Mouse (Mus musculus): ENCODE data around the gene Vwf.

Gene Vwf

DNA sequence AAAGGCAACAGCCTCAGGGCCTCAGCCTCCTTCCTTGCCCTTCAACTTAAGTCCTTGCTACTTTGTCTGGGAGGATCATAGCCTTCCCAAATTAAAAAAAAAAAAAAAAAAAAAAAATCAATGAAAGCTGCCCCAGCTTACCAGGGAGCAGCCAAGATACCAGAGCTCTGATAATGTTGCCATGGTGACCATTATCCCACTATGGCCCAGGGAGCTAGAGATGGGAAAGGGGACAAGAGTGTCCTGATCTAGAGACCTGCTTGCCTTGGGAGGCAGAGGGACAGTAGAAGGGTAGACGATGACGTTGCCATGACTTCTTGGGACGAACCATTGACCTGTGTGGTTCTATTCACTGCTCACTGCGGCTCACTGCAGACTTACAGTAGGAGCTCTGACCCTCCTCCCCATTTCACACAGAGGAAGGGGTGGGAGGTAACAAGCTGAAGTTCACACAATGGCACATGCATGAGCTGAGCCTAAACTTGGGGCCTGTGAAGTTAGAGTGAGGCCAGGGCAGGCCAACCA, 39.5 kb downstream of the Vwf start:
- DNase-seq (ENCODE audit: extremely low spot score) = no peak

GRCm38 (mm10) chr6:125588241-125588640, 41.7 kb downstream of the Vwf start:
- DNase-seq (ENCODE audit: extremely low spot score) = no peak

DNA sequence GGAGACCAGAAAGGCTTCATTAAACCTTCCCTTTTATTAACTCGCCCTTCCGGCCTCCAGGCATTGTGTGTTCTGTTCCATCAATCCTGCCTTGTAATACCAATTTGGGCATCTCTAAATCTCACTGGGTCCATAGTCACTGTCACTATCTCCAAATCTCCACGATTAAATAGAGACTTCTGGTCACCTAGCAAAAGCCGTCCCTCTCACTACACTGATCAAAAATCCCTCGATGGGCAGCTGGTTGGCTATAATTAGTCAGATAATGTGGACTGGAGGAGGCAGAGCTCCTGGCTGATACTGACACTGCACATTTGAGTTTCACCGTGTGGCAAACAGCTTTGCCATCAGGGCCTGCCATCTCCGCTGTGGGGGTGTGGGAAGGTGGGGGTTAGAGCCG, 42.5 kb downstream of the Vwf start:
- no peak for DNase-seq (ENCODE audit: extremely low spot score)

GRCm38 (mm10) chr6:125590056-125590455, 43.5 kb downstream of the Vwf start:
- DNase-seq (ENCODE audit: extremely low spot score) = no peak

DNA sequence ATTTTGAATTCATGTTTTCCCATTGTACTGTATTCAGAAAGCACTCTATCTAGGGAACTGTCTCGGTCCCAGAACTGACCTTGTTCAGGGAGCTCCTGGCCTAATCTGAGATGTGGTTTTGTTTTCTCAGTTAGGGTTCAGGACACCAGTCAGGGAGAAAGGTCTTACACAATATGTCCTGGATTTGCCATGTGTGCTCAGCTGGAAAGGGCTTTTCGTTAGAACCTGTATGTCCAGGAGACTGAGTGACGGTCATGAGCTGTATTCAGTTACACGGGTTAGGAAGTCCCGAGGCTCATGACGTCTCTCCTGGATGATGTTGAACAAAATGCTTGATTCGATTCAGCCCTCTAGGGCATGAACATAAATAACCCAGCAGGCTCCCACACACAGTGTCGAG, 43.9 kb downstream of the Vwf start:
- DNase-seq (ENCODE audit: extremely low spot score) = no peak

DNA sequence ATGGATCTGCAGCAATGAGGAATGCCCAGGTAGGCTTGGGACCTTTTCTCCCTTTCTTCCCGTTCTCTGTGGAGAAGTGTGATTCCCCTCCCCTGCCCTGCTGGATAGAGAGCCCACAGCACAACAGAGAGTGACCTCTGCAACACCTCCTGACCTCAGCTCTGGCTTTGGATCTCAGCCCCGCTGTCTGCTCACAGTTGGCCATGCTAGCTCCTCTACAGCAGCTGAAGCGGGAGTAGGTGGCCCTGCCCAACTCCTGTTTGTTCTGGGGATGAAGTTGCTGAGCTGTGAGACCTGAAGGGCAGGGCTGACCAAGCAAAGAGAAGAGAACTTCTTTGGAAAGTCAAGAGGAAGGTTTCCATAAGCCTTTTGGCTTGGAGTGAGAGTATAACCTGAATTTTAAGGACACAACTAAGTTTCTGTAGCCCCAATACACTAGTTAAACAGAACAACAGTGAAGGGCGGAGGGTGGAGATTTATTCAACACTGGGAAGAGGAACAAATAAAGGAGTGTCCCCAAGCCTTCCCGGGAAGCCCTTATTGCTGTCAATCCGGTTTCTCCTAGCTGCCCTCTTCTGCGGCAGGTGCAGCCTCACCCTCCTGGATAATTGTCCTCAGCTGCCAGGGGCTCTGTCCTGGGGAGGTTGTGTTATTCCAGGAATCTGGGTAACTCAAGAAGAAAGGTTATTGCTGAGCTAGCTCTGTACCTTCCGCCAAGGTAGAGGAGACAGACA, 45.2 kb downstream of the Vwf start:
- no peak for DNase-seq (ENCODE audit: extremely low spot score)

- no peak for DNase-seq (ENCODE audit: extremely low spot score)
These were observed 46.0 kb downstream of the Vwf start for GRCm38 (mm10) chr6:125592536-125592935.

GRCm38 (mm10) chr6:125594311-125594710, 47.7 kb downstream of the Vwf start:
- DNase-seq (ENCODE audit: extremely low spot score) = no peak

DNA sequence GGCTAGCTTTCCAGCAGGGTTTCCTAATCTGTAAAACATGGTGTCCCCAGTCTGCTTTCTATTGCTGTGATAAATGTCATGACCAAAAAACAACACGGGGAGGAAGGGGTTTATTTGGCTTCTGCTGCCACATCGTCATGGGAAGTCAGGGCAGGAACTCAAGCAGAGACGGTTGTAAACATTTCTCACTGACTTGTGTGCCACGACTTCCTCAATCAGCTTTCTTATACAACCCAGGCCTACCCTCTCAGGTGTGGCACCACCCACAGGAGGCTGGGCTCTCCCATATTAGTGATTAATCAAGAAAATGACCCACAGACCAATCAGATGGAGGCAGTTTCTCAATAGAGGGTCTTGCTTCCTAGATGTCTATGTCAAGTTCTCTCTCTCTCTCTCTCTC, 48.3 kb downstream of the Vwf start:
- DNase-seq (ENCODE audit: extremely low spot score) = no peak

- DNase-seq (ENCODE audit: extremely low spot score) = peak; percentile 46
These were observed 50.2 kb downstream of the Vwf start for GRCm38 (mm10) chr6:125596701-125597318.

DNA sequence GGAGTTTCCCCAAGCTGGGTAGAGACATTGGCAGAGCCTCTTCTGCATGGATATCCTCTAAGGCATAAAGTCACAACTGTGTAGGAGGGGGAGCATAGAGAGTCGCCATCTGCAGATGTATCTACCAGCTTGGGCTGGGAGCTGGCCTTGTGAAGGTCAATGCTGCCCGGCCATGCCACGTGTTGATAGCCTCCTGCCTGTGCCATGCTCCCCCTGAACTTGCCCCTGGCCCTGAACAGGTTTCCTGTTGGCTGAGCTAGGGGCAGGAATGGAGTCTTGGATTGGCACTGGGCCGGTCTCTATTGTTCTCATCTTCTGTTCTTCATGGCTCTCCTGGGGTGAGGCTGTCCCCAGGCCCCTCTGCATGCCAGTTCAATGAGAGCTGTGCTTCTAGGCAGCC, 51.1 kb downstream of the Vwf start:
- no peak for DNase-seq (ENCODE audit: extremely low spot score)

DNA sequence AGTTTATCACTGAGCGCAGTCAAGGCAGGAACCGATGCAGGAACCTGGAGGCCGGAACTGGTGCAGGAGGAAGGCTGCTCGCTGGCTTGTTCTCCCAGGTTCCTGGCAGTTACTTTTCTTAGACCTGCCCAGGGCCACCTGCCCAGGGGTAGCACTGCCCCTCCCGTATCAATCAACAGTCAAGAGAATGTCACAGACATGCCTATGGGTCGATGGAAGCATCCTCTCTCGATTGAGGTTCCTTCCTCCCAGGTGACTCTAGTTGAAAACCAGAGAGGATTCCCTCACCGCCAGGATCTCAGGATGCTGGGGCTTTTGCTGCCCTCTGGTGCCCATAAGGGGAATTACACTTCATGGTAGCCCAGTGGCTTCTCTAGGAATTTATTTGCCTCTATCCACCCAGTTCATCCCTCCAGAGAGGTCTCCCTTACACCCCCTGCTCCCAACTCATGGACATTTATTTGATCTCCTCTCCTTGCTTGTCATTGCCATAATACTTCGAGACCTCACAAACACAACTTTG, 53.5 kb downstream of the Vwf start:
- DNase-seq (ENCODE audit: extremely low spot score) = peak; percentile 62

- no peak for DNase-seq (ENCODE audit: extremely low spot score)
These were observed 54.1 kb downstream of the Vwf start for GRCm38 (mm10) chr6:125600669-125601068.

GRCm38 (mm10) chr6:125601190-125601589, 54.6 kb downstream of the Vwf start:
- DNase-seq (ENCODE audit: extremely low spot score) = no peak

GRCm38 (mm10) chr6:125601748-125602147, 55.2 kb downstream of the Vwf start:
- no peak for DNase-seq (ENCODE audit: extremely low spot score)

DNA sequence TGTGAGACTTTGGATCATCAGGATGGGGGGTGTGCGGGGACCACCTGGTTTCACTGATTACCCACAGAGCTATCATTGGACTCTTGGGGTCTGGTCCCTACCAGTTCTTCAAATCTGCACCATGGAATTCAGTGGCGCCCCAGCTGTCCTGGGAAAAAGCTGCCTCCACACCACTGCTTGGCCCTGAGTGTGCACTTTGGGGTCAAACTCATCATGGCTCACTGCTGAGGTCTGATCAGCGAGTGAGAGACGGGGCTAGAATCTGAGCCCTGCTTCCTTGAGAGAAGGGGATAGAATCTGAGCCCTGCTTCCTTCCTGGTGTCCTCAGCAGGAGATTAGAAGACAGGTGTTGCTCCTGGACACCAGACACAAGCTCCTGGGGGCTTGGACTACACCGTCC, 55.8 kb downstream of the Vwf start:
- DNase-seq (ENCODE audit: extremely low spot score) = no peak

DNA sequence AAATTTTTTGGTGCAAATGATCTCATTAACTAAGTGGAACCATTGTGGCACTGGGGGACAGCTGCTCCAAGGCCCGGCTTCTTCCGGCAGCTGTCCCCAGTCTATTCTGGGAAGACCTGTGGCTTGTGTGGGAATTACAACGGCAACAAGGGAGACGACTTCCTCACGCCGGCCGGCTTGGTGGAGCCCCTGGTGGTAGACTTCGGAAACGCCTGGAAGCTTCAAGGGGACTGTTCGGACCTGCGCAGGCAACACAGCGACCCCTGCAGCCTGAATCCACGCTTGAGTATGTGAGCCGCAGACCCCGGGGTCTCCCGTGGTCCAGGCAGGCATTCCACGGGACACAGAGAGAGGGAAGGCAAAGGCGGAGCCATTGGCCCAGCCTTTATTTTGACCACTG, 56.7 kb downstream of the Vwf start:
- DNase-seq (ENCODE audit: extremely low spot score) = peak; percentile 91

DNA sequence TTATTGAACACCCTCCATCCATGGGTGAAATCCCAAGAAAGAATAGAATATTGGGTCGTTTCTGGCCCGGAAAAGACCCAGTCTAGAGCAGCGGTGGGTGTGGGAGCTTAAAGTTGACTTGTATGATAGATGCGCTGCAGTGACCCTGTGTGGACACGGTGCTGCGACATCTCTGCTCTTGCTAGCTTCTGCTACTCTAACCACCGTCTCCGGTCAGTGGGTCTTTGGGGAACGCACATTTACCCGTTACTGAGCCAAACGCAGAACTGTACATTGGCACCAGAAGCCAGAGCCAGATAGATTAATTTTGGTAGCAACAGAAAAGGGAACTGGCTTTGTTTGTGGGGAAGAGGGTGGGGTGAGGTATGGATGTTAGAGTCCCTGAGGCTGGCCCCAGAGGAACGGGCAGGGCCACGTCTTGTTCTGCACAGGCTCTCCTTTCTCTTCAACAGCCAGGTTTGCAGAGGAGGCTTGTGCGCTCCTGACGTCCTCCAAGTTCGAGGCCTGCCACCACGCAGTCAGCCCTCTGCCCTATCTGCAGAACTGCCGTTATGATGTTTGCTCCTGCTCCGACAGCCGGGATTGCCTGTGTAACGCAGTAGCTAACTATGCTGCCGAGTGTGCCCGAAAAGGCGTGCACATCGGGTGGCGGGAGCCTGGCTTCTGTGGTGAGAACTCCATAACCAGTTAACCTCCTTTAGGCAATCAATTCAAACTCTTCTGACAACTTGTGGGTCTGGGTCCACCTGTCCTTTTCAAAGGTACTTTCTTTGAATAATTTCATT, 57.3 kb downstream of the Vwf start:
- DNase-seq (ENCODE audit: extremely low spot score) = no peak

- DNase-seq (ENCODE audit: extremely low spot score) = peak; percentile 82
These were observed 58.1 kb downstream of the Vwf start for GRCm38 (mm10) chr6:125604463-125605191.

DNA sequence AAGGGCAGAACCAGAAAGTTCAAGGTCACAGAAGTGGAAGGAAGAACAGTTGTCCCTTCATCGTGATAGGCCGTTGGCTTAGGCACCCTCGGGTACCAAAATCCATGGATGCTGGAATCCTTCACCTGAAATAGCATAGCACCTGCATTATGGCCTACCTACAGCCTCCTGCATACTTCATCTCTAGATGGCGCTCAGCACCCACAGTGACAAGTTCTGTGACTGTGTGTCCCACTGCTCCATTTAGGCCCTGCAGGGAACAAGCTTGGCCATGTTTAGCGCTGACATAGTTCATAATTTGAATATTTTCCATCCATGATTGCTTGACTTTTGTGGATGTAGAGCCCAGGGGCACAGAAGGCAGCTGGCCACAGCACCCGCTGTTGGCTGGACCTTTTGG, 62.5 kb downstream of the Vwf start:
- DNase-seq (ENCODE audit: extremely low spot score) = no peak

DNA sequence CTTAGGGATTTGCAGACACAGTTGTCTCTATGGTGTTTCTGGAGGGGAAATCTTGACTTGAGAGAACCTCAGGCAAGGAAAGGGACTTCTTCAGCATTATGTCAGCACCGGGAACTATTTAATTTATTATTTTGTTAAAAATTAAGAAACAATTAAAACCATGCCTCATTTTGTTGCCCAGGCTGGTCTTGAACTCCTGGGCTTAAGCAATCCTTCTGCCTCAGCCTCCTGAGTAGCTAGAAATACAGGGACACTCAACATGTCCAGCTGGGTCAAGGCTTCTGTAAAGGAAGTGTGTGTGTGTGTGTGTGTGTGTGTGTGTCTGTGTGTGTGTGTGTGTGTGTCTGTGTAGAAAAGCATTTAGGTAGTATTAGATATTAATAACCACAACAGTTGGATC, 71.3 kb downstream of the Vwf start:
- no peak for DNase-seq (ENCODE audit: extremely low spot score)

- no peak for DNase-seq (ENCODE audit: extremely low spot score)
These were observed 74.2 kb downstream of the Vwf start for GRCm38 (mm10) chr6:125620764-125621163.

All from embryo, embryonic 9.5 days (tissue).